Mouse (Mus musculus) midbrain, embryonic 10.5 days (tissue): ENCODE measurements around the gene Tnrc6b. TPM values are rescaled to one million over a fixed set of nuclear protein-coding genes. Genes with fewer than 3 reads are reported as not detected.

Source experiments
- DNase-seq: peaks from one replicate; pipeline ENCODE4 v3.0.0-alpha.2; 2017; ENCODE audit warnings: low spot score
- H3K27ac ChIP-seq: fragments of 300-500 bp; sonication (generic); replicated peaks from 2 replicates; pipeline ENCODE4 v1.5.1; 2016; ENCODE audit warnings: mild to moderate bottlenecking
- H3K27me3 ChIP-seq: fragments of 300-500 bp; sonication (generic); 2 replicates; pipeline ENCODE4 v1.6.1; 2016; ENCODE audit warnings: low read depth, mild to moderate bottlenecking; ENCODE audit not compliant: poor library complexity, severe bottlenecking
- H3K36me3 ChIP-seq: fragments of 300-500 bp; sonication (generic); 2 replicates; pipeline ENCODE4 v1.6.1; 2016; ENCODE audit warnings: mild to moderate bottlenecking, moderate library complexity
- H3K4me1 ChIP-seq: fragments of 300-500 bp; sonication (generic); 2 replicates; pipeline ENCODE4 v1.6.1; 2016
- H3K4me3 ChIP-seq: fragments of 300-500 bp; sonication (generic); 2 replicates; pipeline ENCODE4 v1.5.1; 2016; ENCODE audit warnings: mild to moderate bottlenecking, moderate library complexity
- H3K9me3 ChIP-seq: fragments of 300-500 bp; sonication (generic); replicated peaks from 2 replicates; pipeline ENCODE4 v1.6.1; 2016; ENCODE audit warnings: mild to moderate bottlenecking
- WGBS: fragments of 180-500 bp; shearing (Covaris S2); methylation state at CpG from one replicate; pipeline ENCODE4 v1.1.7; 2016; 5-methylcytosine and 5-hydroxymethylcytosine counted together
- polyA plus RNA-seq: library from polyadenylated mRNA; unstranded; fragments of >200 nt; fragmentation: Nextera tagmentation; extraction: Ambion mirVana; gene quantifications from 2 replicates; pipeline ENCODE4 v1.2.1, GENCODE M21; 2016

The Tnrc6b gene
- polyA plus RNA-seq, 1 experiment from 2014 or later, result 43.5 TPM

DNA sequence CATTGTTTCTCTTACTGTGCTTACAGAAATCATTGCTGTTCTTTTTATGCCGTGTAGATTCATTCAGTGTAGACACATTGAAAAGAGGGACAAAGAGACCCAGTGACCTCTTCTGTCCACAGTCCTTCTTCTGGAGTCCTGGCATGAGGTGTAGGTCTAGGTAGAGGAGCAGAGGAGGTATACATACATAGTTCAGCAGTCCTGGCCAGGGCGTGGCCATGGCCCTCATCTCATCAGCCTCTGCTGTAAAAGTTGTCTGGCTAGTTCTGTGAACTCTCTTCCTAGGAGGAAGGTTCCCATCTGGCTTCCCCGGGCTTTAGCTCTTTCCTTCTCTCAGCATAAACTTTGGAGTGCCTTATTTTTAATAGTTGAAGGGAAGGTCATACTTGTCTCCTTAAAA, 99.1 kb downstream of the Tnrc6b start:
- Histone ChIP-seq H3K36me3 (peaks cover 35% of the 10 kb centered on the region), H3K27ac (no peak overlapping the region), H3K27me3 (no peaks in the 10 kb centered on the region), H3K4me1 (peaks cover 18% of the 10 kb centered on the region), H3K4me3 (no peak overlapping the region), H3K9me3 (0 out of 2 replicates have a peak, but pooled peaks cover 3% of the 10 kb centered on the region)
- no peak for DNase-seq
- 89% methylated on average over 3 of the region's 3 CpGs for WGBS

DNA sequence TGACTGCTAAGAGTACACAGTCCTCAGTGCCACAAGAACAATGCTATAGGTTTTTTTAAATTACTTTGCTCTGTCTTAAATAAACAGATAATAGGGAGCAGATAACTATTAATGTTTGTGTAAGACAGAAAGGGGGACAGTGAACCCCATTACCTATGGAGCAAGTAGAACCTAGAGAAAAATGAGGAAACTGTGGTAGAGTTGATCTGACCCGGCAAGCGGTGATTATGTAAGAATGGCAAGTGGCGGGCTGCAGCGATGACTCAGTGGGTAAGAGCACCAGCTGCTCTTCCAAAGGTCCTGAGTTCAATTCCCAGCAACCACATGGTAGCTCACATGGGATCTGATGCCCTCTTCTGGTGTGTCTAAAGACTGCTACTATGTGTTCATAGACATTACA, 101.7 kb downstream of the Tnrc6b start:
- H3K4me3 ChIP-seq, result no peak overlapping the region
- H3K36me3 ChIP-seq, result peaks cover 34% of the 10 kb centered on the region
- 90% methylated on average over 4 of the region's 4 CpGs for WGBS
- 0 out of 2 replicates have a peak, but pooled peaks cover 3% of the 10 kb centered on the region for H3K9me3 ChIP-seq
- H3K27ac ChIP-seq, result no peak overlapping the region
- no peaks in the 10 kb centered on the region for H3K27me3 ChIP-seq
- peaks cover 16% of the 10 kb centered on the region; the same call in 1 of the 2 replicates for H3K4me1 ChIP-seq
- DNase-seq, result no peak

DNA sequence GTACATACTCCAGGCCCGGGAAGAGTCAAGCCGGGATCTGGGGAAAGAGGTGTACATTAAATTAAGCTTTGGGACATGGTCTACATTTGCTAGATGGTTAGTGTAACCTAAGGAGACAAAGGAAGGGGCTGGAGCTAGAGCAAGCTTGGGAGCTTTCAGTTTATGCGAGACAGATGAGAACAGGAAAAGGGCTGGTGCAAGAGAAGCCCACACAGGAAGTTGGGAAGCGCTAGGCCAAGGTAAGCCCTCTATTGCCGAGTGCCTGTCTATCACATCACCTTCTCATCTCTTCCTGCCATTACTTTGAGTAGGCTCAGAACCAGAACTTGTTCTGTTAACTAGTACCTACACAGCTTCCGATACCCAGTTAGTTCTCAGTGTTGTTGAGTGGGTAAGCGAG, 103.7 kb downstream of the Tnrc6b start:
- 81% methylated on average over 7 of the region's 7 CpGs for WGBS
- peaks cover 21% of the 10 kb centered on the region for H3K36me3 ChIP-seq
- no peak overlapping the region for H3K4me3 ChIP-seq
- DNase-seq, result no peak
- H3K9me3 ChIP-seq, result 0 out of 2 replicates have a peak, but pooled peaks cover 3% of the 10 kb centered on the region
- H3K27ac ChIP-seq, result no peak overlapping the region
- H3K4me1 ChIP-seq, result peaks cover 16% of the 10 kb centered on the region; the same call in 1 of the 2 replicates
- no peaks in the 10 kb centered on the region for H3K27me3 ChIP-seq

DNA sequence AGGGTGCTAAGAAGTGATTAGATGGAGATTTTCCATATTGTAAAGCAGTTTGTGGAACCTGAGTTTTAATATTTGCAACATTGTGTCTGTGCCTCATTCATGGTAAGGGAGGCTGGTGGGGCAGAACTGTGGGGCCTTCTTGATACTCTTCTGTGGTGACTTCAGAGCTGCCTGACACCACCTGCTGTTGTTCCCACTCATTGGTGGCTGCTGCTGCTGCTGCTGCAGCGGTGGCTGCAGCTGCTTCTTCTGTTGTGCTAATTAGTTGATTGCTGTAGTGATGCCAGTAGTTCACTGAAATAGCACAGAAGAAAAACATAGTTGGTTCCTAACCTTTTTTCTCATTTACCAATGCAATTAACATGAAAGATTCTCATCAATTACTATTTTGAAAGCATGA, 111.2 kb downstream of the Tnrc6b start:
- H3K9me3 ChIP-seq, result no peaks in the 10 kb centered on the region
- no peak overlapping the region for H3K4me3 ChIP-seq
- 0 out of 2 replicates have a peak, but pooled peaks cover 15% of the 10 kb centered on the region for H3K36me3 ChIP-seq
- DNase-seq, result no peak
- peaks cover 12% of the 10 kb centered on the region for H3K4me1 ChIP-seq
- WGBS, result 4% methylated on average over 1 of the region's 1 CpGs
- no peaks in the 10 kb centered on the region for H3K27me3 ChIP-seq
- H3K27ac ChIP-seq, result no peak overlapping the region

DNA sequence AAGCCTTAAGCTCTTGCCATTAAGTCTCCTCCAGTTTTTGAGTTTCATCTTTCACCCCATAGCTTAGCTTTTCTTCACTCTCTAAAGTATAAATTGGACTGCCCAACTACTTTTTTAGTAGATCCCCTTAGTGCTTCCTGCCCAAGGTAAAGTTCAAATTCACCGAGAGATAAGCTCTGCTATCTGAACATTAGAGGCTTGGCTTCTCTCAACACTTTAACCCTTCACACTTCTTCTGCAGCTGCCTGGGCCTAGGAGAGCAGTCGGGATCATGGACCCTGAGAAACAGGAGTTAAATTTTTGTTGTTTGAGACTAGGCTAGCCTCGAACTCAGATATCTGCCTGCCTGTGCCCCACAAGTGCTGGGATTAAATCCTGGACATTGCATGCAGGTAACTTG, 120.1 kb downstream of the Tnrc6b start:
- DNase-seq, result no peak
- Histone ChIP-seq H3K36me3 (no peaks in the 10 kb centered on the region), H3K27ac (no peak overlapping the region), H3K4me3 (no peak overlapping the region), H3K9me3 (no peaks in the 10 kb centered on the region), H3K27me3 (no peaks in the 10 kb centered on the region), H3K4me1 (peaks cover 2% of the 10 kb centered on the region; the same call in 1 of the 2 replicates)
- WGBS, result 85% methylated on average over 3 of the region's 3 CpGs

DNA sequence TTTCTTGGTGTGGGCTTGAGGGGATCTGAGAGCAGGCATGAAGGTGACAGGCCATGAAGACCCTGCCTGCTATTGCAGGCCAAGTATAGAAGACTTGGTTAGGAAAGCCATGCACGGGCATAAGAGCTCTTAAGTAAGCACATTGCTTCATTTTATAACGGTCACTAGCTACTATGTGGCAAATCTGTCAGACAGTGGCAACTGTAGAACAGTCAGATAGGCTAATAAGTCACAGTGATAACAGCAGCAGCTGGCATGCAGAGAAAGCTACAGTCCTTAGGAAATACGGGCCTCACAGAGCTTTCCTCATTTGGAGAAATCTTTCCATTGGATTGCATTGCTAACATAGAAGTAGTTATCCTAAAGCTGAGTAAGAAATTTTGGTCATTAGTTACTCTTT, 121.7 kb downstream of the Tnrc6b start:
- no peaks in the 10 kb centered on the region for H3K36me3 ChIP-seq
- peaks cover 2% of the 10 kb centered on the region; the same call in 1 of the 2 replicates for H3K4me1 ChIP-seq
- 89% methylated on average over 3 of the region's 3 CpGs for WGBS
- H3K9me3 ChIP-seq, result no peaks in the 10 kb centered on the region
- DNase-seq, result no peak
- H3K27me3 ChIP-seq, result no peaks in the 10 kb centered on the region
- H3K4me3 ChIP-seq, result no peak overlapping the region
- H3K27ac ChIP-seq, result no peak overlapping the region

DNA sequence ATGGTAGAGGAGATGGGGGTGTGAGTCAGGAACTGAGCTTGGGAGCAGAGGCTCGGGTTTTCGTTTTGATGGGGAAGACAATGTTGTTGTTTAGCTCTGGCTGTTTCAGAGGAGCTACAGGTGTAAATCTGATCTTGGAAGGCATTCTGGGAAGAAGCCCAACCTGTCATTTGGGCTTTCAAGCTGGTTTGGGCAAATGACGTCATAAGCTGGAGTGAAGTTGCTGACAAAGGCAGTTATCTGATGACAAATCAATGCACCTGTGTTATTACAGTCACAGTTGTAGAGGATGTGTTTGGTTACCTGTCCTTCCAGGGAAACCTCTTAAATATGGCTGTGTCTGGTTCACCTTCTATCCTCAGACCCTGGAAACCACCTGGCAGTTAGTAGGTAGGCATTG, 125.1 kb downstream of the Tnrc6b start:
- Histone ChIP-seq H3K4me3 (no peak overlapping the region), H3K4me1 (peaks cover 14% of the 10 kb centered on the region), H3K27me3 (no peaks in the 10 kb centered on the region), H3K27ac (no peak overlapping the region), H3K9me3 (no peaks in the 10 kb centered on the region), H3K36me3 (no peaks in the 10 kb centered on the region)
- DNase-seq, result no peak
- 81% methylated on average over 3 of the region's 3 CpGs for WGBS

DNA sequence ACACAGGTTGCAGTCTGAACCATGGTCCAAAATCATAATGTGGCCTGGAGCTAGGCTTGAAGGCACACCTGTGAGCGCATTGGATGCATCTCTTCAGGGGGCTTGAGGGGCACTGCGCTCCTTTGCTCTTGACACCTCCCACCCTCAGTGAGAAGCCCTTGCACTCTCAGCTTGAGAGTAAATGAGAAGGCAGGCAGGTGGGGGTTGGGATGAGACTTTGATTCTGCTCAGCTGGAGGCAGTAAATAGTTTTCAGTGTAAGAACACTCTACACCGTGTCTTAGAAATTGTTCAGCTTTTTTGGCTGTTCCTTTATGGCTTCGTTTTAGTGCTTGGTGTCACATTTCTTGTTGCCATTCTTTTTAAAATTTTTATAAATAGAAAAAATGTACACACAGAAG, 127.7 kb downstream of the Tnrc6b start:
- Histone ChIP-seq H3K4me3 (no peak overlapping the region), H3K36me3 (no peaks in the 10 kb centered on the region), H3K27me3 (no peaks in the 10 kb centered on the region), H3K9me3 (no peaks in the 10 kb centered on the region), H3K27ac (no peak overlapping the region), H3K4me1 (peaks cover 14% of the 10 kb centered on the region)
- no peak for DNase-seq
- 48% methylated on average over 4 of the region's 4 CpGs for WGBS

DNA sequence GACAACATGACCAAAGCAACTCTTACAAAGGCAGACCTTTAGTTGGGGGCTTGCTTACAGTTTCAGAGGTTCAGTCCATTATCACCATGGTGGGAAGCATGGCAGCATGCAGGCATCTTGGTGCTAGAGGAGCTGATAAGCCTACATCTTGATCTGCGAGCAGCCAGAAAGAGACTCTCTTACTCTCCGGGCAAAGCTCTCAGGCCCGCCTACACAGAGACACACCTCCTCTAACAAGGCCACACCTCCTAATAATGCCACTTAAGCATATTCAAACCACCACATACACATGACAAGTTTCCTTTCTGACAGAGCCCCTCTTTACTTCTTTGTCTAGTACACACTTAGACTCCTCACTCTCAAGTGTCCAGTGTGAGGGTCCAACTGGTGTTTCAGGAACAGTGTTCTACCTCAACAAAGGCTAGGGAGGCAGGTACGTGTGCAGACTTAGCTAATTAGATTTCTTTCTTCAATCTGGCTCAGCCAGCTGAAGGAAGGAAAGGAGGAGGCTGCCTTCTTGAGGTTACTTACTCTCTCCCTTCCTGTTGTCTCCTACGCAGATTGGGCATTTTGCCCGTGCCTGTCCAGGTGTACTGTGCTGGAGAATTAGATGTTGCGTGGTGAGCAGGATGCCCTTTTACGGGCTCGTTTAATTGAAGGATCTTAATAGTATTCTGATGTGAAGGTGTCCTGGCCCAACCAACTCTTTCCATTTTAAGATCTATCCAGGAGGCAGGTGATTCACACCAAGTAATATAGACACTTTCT, 128.7 kb downstream of the Tnrc6b start:
- DNase-seq, result no peak
- H3K27ac ChIP-seq, result no peak overlapping the region
- no peaks in the 10 kb centered on the region for H3K27me3 ChIP-seq
- H3K9me3 ChIP-seq, result no peaks in the 10 kb centered on the region
- H3K36me3 ChIP-seq, result no peaks in the 10 kb centered on the region
- H3K4me3 ChIP-seq, result no peak overlapping the region
- H3K4me1 ChIP-seq, result peaks cover 12% of the 10 kb centered on the region
- WGBS, result 81% methylated on average over 9 of the region's 9 CpGs

DNA sequence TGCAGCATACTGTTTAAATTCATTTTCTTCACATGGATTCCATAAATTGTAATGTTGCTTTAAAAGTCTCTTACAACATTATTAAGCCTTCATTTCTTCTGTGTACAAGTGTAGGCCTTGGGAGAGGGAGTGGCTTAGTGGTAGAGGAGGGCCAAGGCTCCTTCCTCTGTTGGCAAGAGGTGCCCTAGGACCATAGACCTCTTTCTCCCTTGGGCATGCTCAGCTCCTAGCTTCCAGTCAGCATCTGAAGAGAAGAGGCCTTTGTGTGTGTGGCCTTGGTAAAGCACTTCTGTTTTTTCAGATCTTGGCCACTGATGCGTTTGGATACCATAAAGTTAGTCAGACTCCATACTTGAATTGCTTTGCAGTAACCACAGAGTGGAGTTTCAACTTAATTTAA, 133.1 kb downstream of the Tnrc6b start:
- no peak for DNase-seq
- H3K4me1 ChIP-seq, result peaks cover 12% of the 10 kb centered on the region
- H3K27ac ChIP-seq, result no peak overlapping the region
- H3K36me3 ChIP-seq, result peaks cover 9% of the 10 kb centered on the region
- no peaks in the 10 kb centered on the region for H3K27me3 ChIP-seq
- H3K4me3 ChIP-seq, result no peak overlapping the region
- 86% methylated on average over 1 of the region's 1 CpGs for WGBS
- H3K9me3 ChIP-seq, result no peaks in the 10 kb centered on the region

DNA sequence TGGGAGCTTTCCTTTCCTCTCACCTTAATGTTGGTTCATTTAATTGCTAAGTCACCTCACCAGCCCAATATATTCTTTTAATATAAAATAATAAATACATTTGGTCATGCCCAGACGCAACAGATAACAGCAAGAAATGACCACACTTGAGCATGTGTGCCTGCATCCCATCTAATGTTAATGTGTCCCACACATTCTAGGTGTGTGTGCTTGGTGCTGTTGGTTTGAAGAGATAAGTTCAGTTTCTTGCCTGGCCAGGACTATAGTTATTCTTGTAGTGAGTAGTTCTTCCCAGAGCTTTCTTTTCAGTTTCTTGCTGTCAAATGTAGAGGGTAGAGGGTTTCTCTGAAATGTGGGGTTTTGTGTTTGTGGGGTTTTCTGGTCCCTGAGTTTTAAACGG, 133.8 kb downstream of the Tnrc6b start:
- peaks cover 15% of the 10 kb centered on the region for H3K36me3 ChIP-seq
- DNase-seq, result no peak
- no peak overlapping the region for H3K27ac ChIP-seq
- H3K4me3 ChIP-seq, result no peak overlapping the region
- 90% methylated on average over 2 of the region's 2 CpGs for WGBS
- H3K9me3 ChIP-seq, result no peaks in the 10 kb centered on the region
- H3K4me1 ChIP-seq, result peaks cover 12% of the 10 kb centered on the region
- H3K27me3 ChIP-seq, result no peaks in the 10 kb centered on the region

DNA sequence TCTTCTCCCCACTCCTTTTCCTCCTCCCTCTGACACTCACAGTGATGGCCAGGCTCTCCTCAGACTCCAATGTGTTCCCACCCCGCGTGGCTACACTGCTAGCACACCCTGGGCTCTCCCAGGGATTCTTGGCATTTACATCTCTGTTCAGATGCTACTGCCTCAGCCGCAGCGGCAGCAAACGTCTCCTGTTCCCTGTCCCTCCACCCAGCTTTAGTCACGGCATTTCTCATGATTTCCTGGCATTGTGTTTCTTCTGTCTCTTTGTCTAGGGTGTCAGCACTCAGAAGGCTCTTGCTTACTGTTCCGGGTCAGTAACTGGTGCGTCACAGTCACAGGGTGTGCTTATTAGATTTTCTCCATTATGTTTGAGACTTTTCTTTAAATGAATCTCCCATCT, 138.9 kb downstream of the Tnrc6b start:
- peak; percentile 16 for DNase-seq
- Histone ChIP-seq H3K9me3 (no peaks in the 10 kb centered on the region), H3K4me1 (peaks cover 18% of the 10 kb centered on the region), H3K27ac (peak overlapping the region; percentile 18; the same call in 1 of the 2 replicates), H3K4me3 (no peak overlapping the region), H3K36me3 (peaks cover 39% of the 10 kb centered on the region), H3K27me3 (no peaks in the 10 kb centered on the region)
- 47% methylated on average over 8 of the region's 8 CpGs for WGBS

DNA sequence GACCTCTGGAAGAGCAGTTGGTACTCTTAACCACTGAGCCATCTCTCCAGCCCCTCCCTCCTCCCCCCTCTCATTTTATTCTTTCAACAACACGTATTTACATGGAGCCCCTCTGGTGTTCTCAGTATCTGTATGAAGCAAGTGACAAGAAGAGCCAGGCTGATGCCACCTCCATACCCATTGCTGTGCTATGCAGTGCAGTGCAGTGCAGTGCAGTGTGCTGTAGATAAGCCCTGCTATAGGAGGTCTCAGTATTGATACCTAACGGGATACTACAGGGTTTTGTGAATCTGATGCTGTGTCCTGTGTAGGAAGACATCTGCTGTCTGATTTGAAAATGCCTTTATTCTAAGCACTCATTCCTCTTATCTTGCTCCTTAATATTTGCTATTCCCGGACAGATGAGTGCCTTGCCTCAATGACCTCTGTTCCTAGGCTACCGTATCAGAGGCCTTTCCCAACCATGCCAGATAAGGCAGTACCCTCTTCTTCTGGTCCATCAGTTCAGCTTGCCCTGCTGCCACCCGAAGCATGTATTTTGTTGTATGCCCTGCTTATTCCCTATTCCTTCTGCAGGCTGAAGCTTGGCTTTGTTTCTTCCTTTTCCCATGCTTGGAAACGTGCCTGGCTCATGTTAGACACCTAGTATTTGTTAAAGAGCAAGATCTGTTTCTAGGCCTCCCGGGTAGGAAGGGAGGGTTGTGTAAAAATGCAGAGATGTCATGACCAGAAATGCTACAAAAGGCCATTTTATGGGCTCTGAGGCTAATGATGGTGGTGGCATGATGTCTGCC, 139.8 kb downstream of the Tnrc6b start:
- no peak overlapping the region for H3K4me3 ChIP-seq
- H3K4me1 ChIP-seq, result peaks cover 18% of the 10 kb centered on the region
- no peak for DNase-seq
- no peaks in the 10 kb centered on the region for H3K9me3 ChIP-seq
- H3K36me3 ChIP-seq, result peaks cover 39% of the 10 kb centered on the region
- H3K27me3 ChIP-seq, result no peaks in the 10 kb centered on the region
- no peak overlapping the region for H3K27ac ChIP-seq
- 87% methylated on average over 7 of the region's 7 CpGs for WGBS
